Mouse (Mus musculus) kidney, embryonic 15.5 days (tissue): ENCODE measurements at regions not wholly inside any gene's neighbourhood (a gene's known extent, or its start where the extent isn't known, plus 50 kb on each side); places are given as distances from the start of the nearest gene placed in this dataset.
"Not testable (repeated sequence)": the region's sequence is repeated elsewhere in the genome, so short reads cannot be mapped to it uniquely, and the experiment has no call there.

Experiments
- ATAC-seq: fragments of 200-750 bp; cut with Nextera tagmentation; replicated peaks from 2 replicates; pipeline ENCODE4 v1.8.0; 2017; ENCODE audit warnings: moderate TSS enrichment; ENCODE audit not compliant: low FRiP score
- H3K27ac ChIP-seq: fragments of 300-500 bp; sonication (generic); 2 replicates; pipeline ENCODE4 v1.5.1; 2015; ENCODE audit warnings: mild to moderate bottlenecking, inconsistent platforms
- H3K27me3 ChIP-seq: fragments of 300-500 bp; sonication (generic); 2 replicates; pipeline ENCODE4 v1.6.1; 2015; ENCODE audit warnings: inconsistent platforms
- H3K36me3 ChIP-seq: fragments of 300-500 bp; sonication (generic); 2 replicates; pipeline ENCODE4 v1.6.1; 2015; ENCODE audit warnings: inconsistent platforms
- H3K4me1 ChIP-seq: fragments of 300-500 bp; sonication (generic); 2 replicates; pipeline ENCODE4 v1.6.1; 2015; ENCODE audit warnings: inconsistent platforms
- H3K4me2 ChIP-seq: fragments of 300-500 bp; sonication (generic); 2 replicates; pipeline ENCODE4 v1.6.1; 2015; ENCODE audit warnings: moderate library complexity, mild to moderate bottlenecking, inconsistent platforms
- H3K4me3 ChIP-seq: fragments of 300-500 bp; sonication (generic); replicated peaks from 2 replicates; pipeline ENCODE4 v1.5.1; 2015; ENCODE audit warnings: mild to moderate bottlenecking, inconsistent platforms
- H3K9ac ChIP-seq: fragments of 300-500 bp; sonication (generic); 2 replicates; pipeline ENCODE4 v1.6.1; 2015; ENCODE audit warnings: mild to moderate bottlenecking, inconsistent platforms
- H3K9me3 ChIP-seq: fragments of 300-500 bp; sonication (generic); replicated peaks from 2 replicates; pipeline ENCODE4 v1.6.1; 2016; ENCODE audit warnings: inconsistent platforms
- WGBS: fragments of 180-500 bp; shearing (Covaris S2); methylation state at CpG from one replicate; pipeline ENCODE4 v1.1.7; 2015; ENCODE audit warnings: mixed read lengths; 5-methylcytosine and 5-hydroxymethylcytosine counted together

- peak overlapping the region; percentile 27; the same call in 1 of the 2 replicates for H3K4me2 ChIP-seq
- 40% methylated on average over 13 of the region's 15 CpGs for WGBS
- H3K9me3 ChIP-seq, H3K4me1 ChIP-seq, H3K27me3 ChIP-seq, H3K4me3 ChIP-seq, H3K9ac ChIP-seq, ATAC-seq, H3K27ac ChIP-seq, H3K36me3 ChIP-seq: not testable (repeated sequence)
These were observed 73.6 kb upstream of the Ttc29 start for GRCm38 (mm10) chr8:78139514-78139913.

- Histone ChIP-seq H3K4me2 (no peak overlapping the region), H3K4me3 (no peak overlapping the region), H3K4me1 (no peaks in the 10 kb centered on the region), H3K27ac (no peak overlapping the region), H3K36me3 (no peaks in the 10 kb centered on the region), H3K27me3 (no peaks in the 10 kb centered on the region), H3K9ac (no peak overlapping the region), H3K9me3 (no peaks in the 10 kb centered on the region)
- no peak for ATAC-seq
- 76% methylated on average over 5 of the region's 6 CpGs for WGBS
These were observed 65.9 kb upstream of the Ttc29 start for GRCm38 (mm10) chr8:78147170-78147569.

GRCm38 (mm10) chr8:78148006-78148405, 65.1 kb upstream of the Ttc29 start:
- Histone ChIP-seq H3K27me3 (no peaks in the 10 kb centered on the region), H3K27ac (no peak overlapping the region), H3K9ac (no peak overlapping the region), H3K9me3 (no peaks in the 10 kb centered on the region), H3K4me3 (no peak overlapping the region), H3K4me1 (no peaks in the 10 kb centered on the region), H3K4me2 (no peak overlapping the region), H3K36me3 (no peaks in the 10 kb centered on the region)
- no peak for ATAC-seq
- WGBS = 73% methylated on average over 2 of the region's 2 CpGs

GRCm38 (mm10) chr8:78154873-78155272, 58.2 kb upstream of the Ttc29 start:
- Histone ChIP-seq H3K4me3 (no peak overlapping the region), H3K4me1 (no peaks in the 10 kb centered on the region), H3K9ac (no peak overlapping the region), H3K27me3 (no peaks in the 10 kb centered on the region), H3K4me2 (no peak overlapping the region), H3K27ac (no peak overlapping the region), H3K36me3 (no peaks in the 10 kb centered on the region), H3K9me3 (no peaks in the 10 kb centered on the region)
- ATAC-seq = no peak
- 49% methylated on average over 8 of the region's 8 CpGs for WGBS

GRCm38 (mm10) chr8:78162046-78162445, 51.1 kb upstream of the Ttc29 start:
- Histone ChIP-seq H3K27me3 (no peaks in the 10 kb centered on the region), H3K9me3 (no peaks in the 10 kb centered on the region), H3K4me3 (no peak overlapping the region), H3K27ac (no peak overlapping the region), H3K4me2 (no peak overlapping the region), H3K36me3 (no peaks in the 10 kb centered on the region), H3K4me1 (peaks cover 3% of the 10 kb centered on the region; the same call in 1 of the 2 replicates), H3K9ac (no peak overlapping the region)
- WGBS = 43% methylated on average over 1 of the region's 1 CpGs
- ATAC-seq = no peak

GRCm38 (mm10) chr8:78162763-78163508, 50.2 kb upstream of the Ttc29 start:
- H3K9ac ChIP-seq = no peak overlapping the region
- peaks cover 3% of the 10 kb centered on the region; the same call in 1 of the 2 replicates for H3K4me1 ChIP-seq
- H3K27me3 ChIP-seq = no peaks in the 10 kb centered on the region
- H3K36me3 ChIP-seq = no peaks in the 10 kb centered on the region
- no peaks in the 10 kb centered on the region for H3K9me3 ChIP-seq
- no peak for ATAC-seq
- 90% methylated on average over 5 of the region's 5 CpGs for WGBS
- H3K4me3 ChIP-seq = no peak overlapping the region
- H3K27ac ChIP-seq = no peak overlapping the region
- no peak overlapping the region for H3K4me2 ChIP-seq
